Mouse (Mus musculus): ENCODE data around the gene Npdc1. TPM values are rescaled to one million over a fixed set of nuclear protein-coding genes. Genes with fewer than 3 reads are reported as not detected.

The Npdc1 gene
- polyA plus RNA-seq, 1 experiment = 30.8 TPM

- Histone ChIP-seq H3K27me3 (ENCODE audit: control insufficient read depth, insufficient read depth, low read length) (peaks cover 3% of the 10 kb centered on the region; the same call in 1 of the 2 replicates), H3K36me3 (ENCODE audit: control insufficient read depth, insufficient read depth, low read length) (no peaks in the 10 kb centered on the region), H3K27ac (ENCODE audit: control insufficient read depth, insufficient read depth, low read length) (no peak overlapping the region), H3K4me1 (replicated peaks; ENCODE audit: control insufficient read depth, insufficient read depth, low read length) (peaks cover 3% of the 10 kb centered on the region; the same call in 1 of the 2 replicates), H3K4me3 (ENCODE audit: control insufficient read depth, insufficient read depth, low read length) (no peak overlapping the region)
- DNase-seq = no peak
- 65% methylated on average over 3 of the region's 3 CpGs for WGBS
- TF ChIP-seq POLR2A (IDR thresholded peaks at IDR 0.05; ENCODE audit: control insufficient read depth, extremely low read depth, insufficient read depth, low read length, poor library complexity) (no peak), CTCF (IDR thresholded peaks at IDR 0.05; ENCODE audit: borderline replicate concordance, control insufficient read depth, extremely low read depth, insufficient read depth, low read length, poor library complexity) (no peak)
Measured at GRCm38 (mm10) chr2:25394281-25395221, 4.6 kb upstream of the Npdc1 start.

GRCm38 (mm10) chr2:25395721-25396596 lies 3.2 kb upstream of the Npdc1 start, which contains the start of gene Entpd2:
Gene Entpd2, plus strand, starts transcription at chr2:25395874.
- Histone ChIP-seq H3K4me3 (ENCODE audit: control insufficient read depth, insufficient read depth, low read length) (peak within 1 kb of the TSS; percentile 19; the same call in 1 of the 2 replicates), H3K27me3 (ENCODE audit: control insufficient read depth, insufficient read depth, low read length) (peaks cover 8% of the 10 kb centered on the region; the same call in 1 of the 2 replicates)
- TF ChIP-seq POLR2A (IDR thresholded peaks at IDR 0.05; ENCODE audit: control insufficient read depth, extremely low read depth, insufficient read depth, low read length, poor library complexity) (no peak), CTCF (IDR thresholded peaks at IDR 0.05; ENCODE audit: borderline replicate concordance, control insufficient read depth, extremely low read depth, insufficient read depth, low read length, poor library complexity) (no peak)

GRCm38 (mm10) chr2:25396597-25396983 lies 2.6 kb upstream of the Npdc1 start:
- Histone ChIP-seq H3K4me3 (ENCODE audit: control insufficient read depth, insufficient read depth, low read length) (no peak overlapping the region), H3K36me3 (ENCODE audit: control insufficient read depth, insufficient read depth, low read length) (no peaks in the 10 kb centered on the region), H3K27ac (ENCODE audit: control insufficient read depth, insufficient read depth, low read length) (no peak overlapping the region), H3K27me3 (ENCODE audit: control insufficient read depth, insufficient read depth, low read length) (peaks cover 8% of the 10 kb centered on the region; the same call in 1 of the 2 replicates), H3K4me1 (replicated peaks; ENCODE audit: control insufficient read depth, insufficient read depth, low read length) (peaks cover 7% of the 10 kb centered on the region)
- WGBS = 59% methylated on average over 3 of the region's 3 CpGs
- no peak for DNase-seq
- no peak for TF ChIP-seq CTCF (IDR thresholded peaks at IDR 0.05; ENCODE audit: borderline replicate concordance, control insufficient read depth, extremely low read depth, insufficient read depth, low read length, poor library complexity)
- TF ChIP-seq POLR2A (IDR thresholded peaks at IDR 0.05; ENCODE audit: control insufficient read depth, extremely low read depth, insufficient read depth, low read length, poor library complexity) = no peak

More at GRCm38 (mm10) chr2:25395721-25396596, 3.2 kb upstream of the Npdc1 start, which contains the start of gene Entpd2:
- 4% methylated on average over 57 of the region's 57 CpGs for whole genome bisulfite sequencing
- DNase-seq = no peak
- Histone ChIP-seq H3K27ac (ENCODE audit: control insufficient read depth, insufficient read depth, low read length) (no peak within 1 kb of the TSS), H3K4me1 (replicated peaks; ENCODE audit: control insufficient read depth, insufficient read depth, low read length) (peaks cover 7% of the 10 kb centered on the region), H3K36me3 (ENCODE audit: control insufficient read depth, insufficient read depth, low read length) (no peaks in the 10 kb centered on the region)

GRCm38 (mm10) chr2:25397010-25397409 lies 2.1 kb upstream of the Npdc1 start:
- H3K27me3 ChIP-seq (ENCODE audit: control insufficient read depth, insufficient read depth, low read length) = peaks cover 8% of the 10 kb centered on the region; the same call in 1 of the 2 replicates
- DNase-seq = no peak
- no peaks in the 10 kb centered on the region for H3K36me3 ChIP-seq (ENCODE audit: control insufficient read depth, insufficient read depth, low read length)
- TF ChIP-seq POLR2A (IDR thresholded peaks at IDR 0.05; ENCODE audit: control insufficient read depth, extremely low read depth, insufficient read depth, low read length, poor library complexity) (no peak), CTCF (IDR thresholded peaks at IDR 0.05; ENCODE audit: borderline replicate concordance, control insufficient read depth, extremely low read depth, insufficient read depth, low read length, poor library complexity) (no peak)
- peaks cover 7% of the 10 kb centered on the region for H3K4me1 ChIP-seq (replicated peaks; ENCODE audit: control insufficient read depth, insufficient read depth, low read length)
- WGBS = 83% methylated on average over 1 of the region's 1 CpGs
- H3K27ac ChIP-seq (ENCODE audit: control insufficient read depth, insufficient read depth, low read length) = no peak overlapping the region
- H3K4me3 ChIP-seq (ENCODE audit: control insufficient read depth, insufficient read depth, low read length) = no peak overlapping the region

GRCm38 (mm10) chr2:25398065-25398464 lies 1.1 kb upstream of the Npdc1 start:
- 94% methylated on average over 7 of the region's 7 CpGs for WGBS
- H3K4me3 ChIP-seq (ENCODE audit: control insufficient read depth, insufficient read depth, low read length) = no peak overlapping the region
- TF ChIP-seq POLR2A (IDR thresholded peaks at IDR 0.05; ENCODE audit: control insufficient read depth, extremely low read depth, insufficient read depth, low read length, poor library complexity) (no peak), CTCF (IDR thresholded peaks at IDR 0.05; ENCODE audit: borderline replicate concordance, control insufficient read depth, extremely low read depth, insufficient read depth, low read length, poor library complexity) (no peak)
- peaks cover 11% of the 10 kb centered on the region; the same call in 1 of the 2 replicates for H3K27me3 ChIP-seq (ENCODE audit: control insufficient read depth, insufficient read depth, low read length)
- no peak for DNase-seq
- no peaks in the 10 kb centered on the region for H3K36me3 ChIP-seq (ENCODE audit: control insufficient read depth, insufficient read depth, low read length)
- H3K4me1 ChIP-seq (replicated peaks; ENCODE audit: control insufficient read depth, insufficient read depth, low read length) = peaks cover 12% of the 10 kb centered on the region
- H3K27ac ChIP-seq (ENCODE audit: control insufficient read depth, insufficient read depth, low read length) = no peak overlapping the region

GRCm38 (mm10) chr2:25400291-25400690 lies 1.1 kb downstream of the Npdc1 start:
- WGBS = 29% methylated on average over 16 of the region's 16 CpGs
- Histone ChIP-seq H3K4me3 (ENCODE audit: control insufficient read depth, insufficient read depth, low read length) (no peak overlapping the region), H3K36me3 (ENCODE audit: control insufficient read depth, insufficient read depth, low read length) (no peaks in the 10 kb centered on the region), H3K4me1 (replicated peaks; ENCODE audit: control insufficient read depth, insufficient read depth, low read length) (peaks cover 17% of the 10 kb centered on the region), H3K27ac (ENCODE audit: control insufficient read depth, insufficient read depth, low read length) (no peak overlapping the region), H3K27me3 (ENCODE audit: control insufficient read depth, insufficient read depth, low read length) (peaks cover 21% of the 10 kb centered on the region; the same call in 1 of the 2 replicates)
- no peak for DNase-seq
- TF ChIP-seq CTCF (IDR thresholded peaks at IDR 0.05; ENCODE audit: borderline replicate concordance, control insufficient read depth, extremely low read depth, insufficient read depth, low read length, poor library complexity) = no peak
- no peak for TF ChIP-seq POLR2A (IDR thresholded peaks at IDR 0.05; ENCODE audit: control insufficient read depth, extremely low read depth, insufficient read depth, low read length, poor library complexity)

Data from thymus, adult 2 months (tissue).